Mouse (Mus musculus) heart, embryonic 16.5 days (tissue): ENCODE measurements at regions not wholly inside any gene's neighbourhood (a gene's known extent, or its start where the extent isn't known, plus 50 kb on each side); places are given as distances from the start of the nearest gene placed in this dataset. TPM values are rescaled to one million over a fixed set of nuclear protein-coding genes. Genes with fewer than 3 reads are reported as not detected.

Source experiments
- ATAC-seq: fragments of 200-750 bp; cut with Nextera tagmentation; replicated peaks from 2 replicates; pipeline ENCODE4 v1.8.0; 2017; ENCODE audit warnings: moderate number of reproducible peaks; ENCODE audit not compliant: insufficient read depth, low FRiP score; ENCODE audit errors: extremely low read depth
- H3K27ac ChIP-seq: fragments of 300-500 bp; sonication (generic); 2 replicates; pipeline ENCODE4 v1.5.1; 2014; ENCODE audit warnings: mild to moderate bottlenecking, low read length, control low read depth, moderate library complexity
- H3K27me3 ChIP-seq: fragments of 300-500 bp; sonication (generic); 2 replicates; pipeline ENCODE4 v1.6.1; 2014; ENCODE audit warnings: low read length, mixed read lengths; ENCODE audit not compliant: control insufficient read depth, insufficient read depth
- H3K36me3 ChIP-seq: fragments of 300-500 bp; sonication (generic); 2 replicates; pipeline ENCODE4 v1.6.1; 2014; ENCODE audit not compliant: control insufficient read depth, insufficient read depth
- H3K4me1 ChIP-seq: fragments of 300-500 bp; sonication (generic); 2 replicates; pipeline ENCODE4 v1.6.1; 2014; ENCODE audit warnings: low read length, mixed read lengths; ENCODE audit not compliant: control insufficient read depth, insufficient read depth
- H3K4me2 ChIP-seq: fragments of 300-500 bp; sonication (generic); 2 replicates; pipeline ENCODE4 v1.6.1; 2014; ENCODE audit warnings: low read depth, mild to moderate bottlenecking, control low read depth, low read length
- H3K4me3 ChIP-seq: fragments of 300-500 bp; sonication (generic); 2 replicates; pipeline ENCODE4 v1.5.1; 2014; ENCODE audit warnings: mild to moderate bottlenecking, control low read depth, low read length
- H3K9ac ChIP-seq: fragments of 300-500 bp; sonication (generic); 2 replicates; pipeline ENCODE4 v1.6.1; 2014; ENCODE audit warnings: low read length, control low read depth
- H3K9me3 ChIP-seq: fragments of 300-500 bp; sonication (generic); replicated peaks from 2 replicates; pipeline ENCODE4 v1.6.1; 2016; ENCODE audit warnings: low read length; ENCODE audit not compliant: control insufficient read depth
- WGBS: fragments of 180-500 bp; shearing (Covaris S2); extraction: QIAGEN DNeasy Blood & Tissue Kit; methylation state at CpG from one replicate; pipeline ENCODE4 v1.1.7; 2014; 5-methylcytosine and 5-hydroxymethylcytosine counted together
- microRNA-seq: library from miRNA; unstranded; fragments of <30 nt; microRNA quantifications from one replicate; pipeline ENCODE4, GENCODE M21; 2017

DNA sequence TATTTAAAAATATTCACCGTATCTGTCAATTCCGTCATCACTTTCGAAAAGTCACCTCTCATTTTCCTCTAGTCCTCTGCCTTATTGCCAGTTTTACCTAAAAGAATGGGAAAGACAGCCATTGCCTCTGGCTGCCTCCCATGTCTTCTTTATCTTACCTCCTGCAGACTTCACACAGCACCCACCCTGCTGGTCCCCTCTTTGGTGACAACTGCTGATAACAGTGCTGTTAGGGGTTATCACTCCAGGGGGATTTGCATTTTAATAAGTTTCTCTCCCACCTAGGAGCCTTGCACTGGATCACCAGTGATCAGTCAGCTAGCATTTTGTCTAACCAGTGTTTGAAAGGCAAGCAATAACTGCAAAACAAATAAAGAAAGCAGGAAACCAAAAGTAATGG lies 177.1 kb upstream of the Tenm2 start:
- Histone ChIP-seq H3K9ac (no peak overlapping the region), H3K4me3 (no peak overlapping the region), H3K4me2 (no peak overlapping the region), H3K27me3 (no peaks in the 10 kb centered on the region), H3K9me3 (no peaks in the 10 kb centered on the region), H3K4me1 (no peaks in the 10 kb centered on the region), H3K27ac (no peak overlapping the region), H3K36me3 (no peaks in the 10 kb centered on the region)
- WGBS, result 34% methylated on average over 3 of the region's 3 CpGs
- ATAC-seq, result no peak

DNA sequence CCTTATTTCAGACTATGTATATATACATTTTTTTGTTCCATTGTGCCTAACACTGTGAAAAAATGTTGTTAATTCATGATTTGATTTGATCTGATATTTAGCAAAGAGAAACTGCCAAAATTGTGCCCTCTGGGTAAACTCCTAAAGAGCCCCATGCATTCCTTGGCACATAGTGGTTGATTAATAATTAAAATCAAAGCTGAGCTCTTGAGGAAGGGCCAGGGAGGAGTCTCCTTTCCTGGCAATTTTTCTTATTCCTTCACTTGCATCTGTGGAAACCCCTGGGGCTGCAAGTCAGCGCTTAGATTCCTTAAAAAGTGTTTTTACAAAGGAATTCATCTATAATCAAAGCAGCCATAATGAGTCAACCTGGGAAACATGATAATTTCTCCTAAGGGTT lies 132.2 kb upstream of the Tenm2 start:
- Histone ChIP-seq H3K4me3 (no peak overlapping the region), H3K9me3 (no peaks in the 10 kb centered on the region), H3K4me2 (no peak overlapping the region), H3K9ac (no peak overlapping the region), H3K4me1 (no peaks in the 10 kb centered on the region), H3K27ac (no peak overlapping the region), H3K36me3 (no peaks in the 10 kb centered on the region), H3K27me3 (no peaks in the 10 kb centered on the region)
- 58% methylated on average over 1 of the region's 1 CpGs for WGBS
- ATAC-seq, result no peak

- Histone ChIP-seq H3K27ac (no peak overlapping the region), H3K4me3 (no peak overlapping the region), H3K36me3 (no peaks in the 10 kb centered on the region), H3K9me3 (no peaks in the 10 kb centered on the region), H3K9ac (no peak overlapping the region), H3K4me1 (no peaks in the 10 kb centered on the region), H3K4me2 (no peak overlapping the region), H3K27me3 (no peaks in the 10 kb centered on the region)
- 76% methylated on average over 2 of the region's 2 CpGs for WGBS
- ATAC-seq, result no peak
These were observed 128.7 kb upstream of the Tenm2 start for GRCm38 (mm10) chr11:37364430-37364829.

DNA sequence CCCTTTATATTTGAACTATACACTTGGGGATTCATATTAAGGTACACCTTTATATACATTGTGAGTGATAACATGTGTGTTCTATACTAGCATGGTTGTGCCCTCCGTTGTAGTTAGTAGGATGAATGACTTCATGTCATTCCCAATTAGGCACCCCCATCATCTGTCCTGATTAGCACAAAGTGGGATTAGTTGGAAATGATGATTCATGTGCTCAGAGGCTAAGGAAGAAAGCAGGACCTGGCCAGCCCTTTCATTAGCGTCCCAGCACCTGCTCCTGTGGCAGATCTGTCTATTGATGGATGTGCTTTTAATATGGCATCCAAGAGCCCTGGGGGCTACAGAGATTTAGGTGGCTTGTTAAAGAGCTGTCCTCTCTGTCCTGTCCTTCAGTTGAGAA lies 119.3 kb upstream of the Tenm2 start:
- Histone ChIP-seq H3K36me3 (no peaks in the 10 kb centered on the region), H3K9ac (no peak overlapping the region), H3K27ac (no peak overlapping the region), H3K4me2 (no peak overlapping the region), H3K4me1 (no peaks in the 10 kb centered on the region), H3K27me3 (no peaks in the 10 kb centered on the region), H3K9me3 (no peaks in the 10 kb centered on the region), H3K4me3 (no peak overlapping the region)
- no peak for ATAC-seq
- 67% methylated on average over 2 of the region's 2 CpGs for WGBS

GRCm38 (mm10) chr11:37309691-37310090 lies 73.9 kb upstream of the Tenm2 start:
- Histone ChIP-seq H3K9me3 (no peaks in the 10 kb centered on the region), H3K4me1 (no peaks in the 10 kb centered on the region), H3K27ac (no peak overlapping the region), H3K4me2 (no peak overlapping the region), H3K4me3 (no peak overlapping the region), H3K27me3 (no peaks in the 10 kb centered on the region), H3K9ac (no peak overlapping the region), H3K36me3 (no peaks in the 10 kb centered on the region)
- WGBS, result 82% methylated on average over 2 of the region's 2 CpGs
- ATAC-seq, result no peak

DNA sequence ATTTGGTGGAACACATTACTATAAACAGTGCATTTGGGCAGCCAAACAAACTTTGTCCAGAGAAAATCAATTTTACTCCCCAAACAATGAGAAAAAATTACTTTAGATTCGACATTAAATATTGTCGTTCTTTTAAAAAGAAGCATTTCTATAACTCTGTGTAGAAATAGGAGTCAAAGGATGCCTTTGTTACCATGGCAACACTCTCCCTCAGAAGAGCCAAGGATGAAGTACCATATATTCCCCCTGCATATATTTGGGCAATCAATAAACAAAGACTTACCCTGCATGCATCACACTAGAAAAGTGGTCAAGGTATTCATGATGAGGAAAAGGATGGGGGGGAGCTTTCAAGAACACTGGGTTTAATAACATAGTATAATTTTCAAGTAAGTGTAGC lies 70.9 kb upstream of the Tenm2 start:
- no peak for ATAC-seq
- 70% methylated on average over 2 of the region's 2 CpGs for WGBS
- Histone ChIP-seq H3K36me3 (no peaks in the 10 kb centered on the region), H3K4me1 (no peaks in the 10 kb centered on the region), H3K4me3 (no peak overlapping the region), H3K27me3 (no peaks in the 10 kb centered on the region), H3K9ac (no peak overlapping the region), H3K27ac (no peak overlapping the region), H3K9me3 (no peaks in the 10 kb centered on the region), H3K4me2 (no peak overlapping the region)

Small RNA genes in the stretch of these regions (microRNA-seq; reads per million reads assigned to microRNA genes)
- not detected for gene Gm25693
